Mouse (Mus musculus) E14TG2a.4 (cell line): ENCODE measurements around the gene Tpp1.

ENCODE experiments used
- H3K27me3 ChIP-seq: 2 replicates; pipeline ENCODE4 v1.6.1; 2014; ENCODE audit warnings: low read length, control low read depth; ENCODE audit not compliant: insufficient read depth
- H3K36me3 ChIP-seq: 2 replicates; pipeline ENCODE4 v1.6.1; 2014; ENCODE audit warnings: low read length, control low read depth; ENCODE audit not compliant: insufficient read depth
- H3K4me1 ChIP-seq: replicated peaks from 2 replicates; pipeline ENCODE4 v1.6.1; 2014; ENCODE audit warnings: low read depth, low read length, control low read depth
- H3K4me3 ChIP-seq: replicated peaks from 2 replicates; pipeline ENCODE4 v1.5.1; 2014; ENCODE audit warnings: mild to moderate bottlenecking, low read length
- H3K9me3 ChIP-seq: 2 replicates; pipeline ENCODE4 v1.6.1; 2014; ENCODE audit warnings: low read length, control low read depth
- CTCF ChIP-seq: conservative IDR thresholded peaks from 2 replicates; pipeline ENCODE4 v1.5.1; 2014; ENCODE audit warnings: low read length
- NANOG ChIP-seq: IDR thresholded peaks from 2 replicates; pipeline ENCODE4 v1.6.1; 2014; ENCODE audit warnings: borderline replicate concordance, low read length, mixed read lengths
- POU5F1 ChIP-seq: IDR thresholded peaks from 2 replicates; pipeline ENCODE4 v1.6.1; 2014; ENCODE audit warnings: low read length, borderline replicate concordance

The Tpp1 gene

GRCm38 (mm10) chr7:105769959-105770358, 17.9 kb upstream of the Tpp1 start:
- Histone ChIP-seq H3K4me3 (no peak overlapping the region), H3K4me1 (peaks cover 5% of the 10 kb centered on the region; the same call in 1 of the 2 replicates), H3K27me3 (peaks cover 88% of the 10 kb centered on the region), H3K36me3 (no peaks in the 10 kb centered on the region), H3K9me3 (no peaks in the 10 kb centered on the region)
- TF ChIP-seq POU5F1 (no peak), CTCF (no peak), NANOG (no peak)

DNA sequence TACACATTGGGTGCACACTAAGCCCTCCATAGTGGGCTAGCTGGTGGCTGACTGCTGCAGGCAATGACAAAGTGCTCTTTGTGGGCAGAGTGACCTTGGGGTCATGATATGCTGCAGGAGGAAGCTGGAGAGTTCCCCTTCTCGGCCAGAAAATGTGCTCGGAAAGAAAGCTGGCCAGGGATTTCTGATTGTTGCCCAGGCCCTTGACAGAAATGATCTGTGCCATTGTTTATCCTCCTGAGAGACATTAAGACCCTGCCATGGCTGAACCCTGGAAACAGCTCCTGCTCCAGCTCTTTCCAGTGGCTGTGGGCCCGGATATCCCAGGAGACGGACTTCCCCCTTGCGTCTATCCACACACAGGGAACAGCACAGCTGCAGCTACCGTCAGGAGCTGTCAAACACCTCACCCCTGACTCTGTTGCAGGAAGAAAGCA, 15.7 kb upstream of the Tpp1 start:
- no peak for TF ChIP-seq CTCF
- peaks cover 10% of the 10 kb centered on the region; the same call in 1 of the 2 replicates for H3K4me1 ChIP-seq
- H3K36me3 ChIP-seq = no peaks in the 10 kb centered on the region
- H3K4me3 ChIP-seq = no peak overlapping the region
- no peaks in the 10 kb centered on the region for H3K9me3 ChIP-seq
- peaks cover 91% of the 10 kb centered on the region for H3K27me3 ChIP-seq

GRCm38 (mm10) chr7:105764331-105764730, 12.3 kb upstream of the Tpp1 start:
- Histone ChIP-seq H3K4me3 (no peak overlapping the region), H3K9me3 (no peaks in the 10 kb centered on the region), H3K4me1 (peaks cover 7% of the 10 kb centered on the region; the same call in 1 of the 2 replicates), H3K27me3 (peaks cover 84% of the 10 kb centered on the region), H3K36me3 (no peaks in the 10 kb centered on the region)
- TF ChIP-seq POU5F1 (no peak), CTCF (no peak), NANOG (no peak)

DNA sequence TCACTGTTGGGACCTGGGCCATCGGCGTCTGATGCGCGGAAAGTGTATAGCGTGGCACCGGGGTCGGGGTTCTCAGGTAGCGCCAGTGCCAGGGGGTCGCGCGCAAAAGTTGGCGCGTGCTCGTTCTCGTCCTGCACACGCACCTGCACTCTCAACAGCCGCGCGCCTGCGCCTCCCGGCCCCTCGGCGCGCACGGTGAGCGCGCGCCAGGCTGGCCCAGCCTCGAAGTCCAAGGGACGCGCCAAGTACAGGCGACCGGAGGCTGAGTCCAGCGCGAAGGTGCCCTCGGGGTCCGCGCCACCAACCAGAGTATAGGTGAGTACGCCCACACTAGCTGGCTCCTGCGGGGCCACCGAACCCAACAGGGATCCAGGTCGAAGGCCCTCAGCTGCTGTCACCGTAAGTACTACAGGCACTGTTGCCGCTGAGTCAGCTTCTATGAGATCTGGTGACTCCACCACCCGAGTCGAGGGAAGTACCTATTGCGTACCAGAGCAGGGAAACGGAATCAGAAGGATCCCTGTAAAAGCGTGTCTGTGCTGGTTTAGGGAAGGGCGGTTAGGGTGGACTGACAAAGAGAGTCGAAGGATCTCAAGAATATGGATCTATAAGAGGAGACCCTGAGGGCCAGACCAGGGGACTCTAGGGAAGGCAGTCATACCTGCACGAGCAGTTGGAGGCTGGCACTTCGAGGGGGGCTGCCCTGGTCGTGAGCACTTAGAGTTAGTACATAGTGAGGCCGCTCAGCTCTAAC, 10.7 kb upstream of the Tpp1 start:
- TF ChIP-seq POU5F1 = no peak
- no peak for TF ChIP-seq NANOG
- TF ChIP-seq CTCF = no peak
- Histone ChIP-seq H3K27me3 (peaks cover 86% of the 10 kb centered on the region), H3K9me3 (no peaks in the 10 kb centered on the region), H3K36me3 (no peaks in the 10 kb centered on the region), H3K4me3 (peak overlapping the region; percentile 81), H3K4me1 (peaks cover 13% of the 10 kb centered on the region)

GRCm38 (mm10) chr7:105761813-105762484, 9.9 kb upstream of the Tpp1 start:
- Histone ChIP-seq H3K9me3 (no peaks in the 10 kb centered on the region), H3K4me3 (peak overlapping the region; percentile 81), H3K27me3 (peaks cover 87% of the 10 kb centered on the region), H3K4me1 (peaks cover 13% of the 10 kb centered on the region), H3K36me3 (no peaks in the 10 kb centered on the region)
- TF ChIP-seq CTCF = no peak
- TF ChIP-seq NANOG = no peak
- TF ChIP-seq POU5F1 = no peak

GRCm38 (mm10) chr7:105753281-105753680, 1.2 kb upstream of the Tpp1 start:
- TF ChIP-seq NANOG (no peak), CTCF (no peak), POU5F1 (no peak)
- Histone ChIP-seq H3K9me3 (no peaks in the 10 kb centered on the region), H3K4me1 (peaks cover 26% of the 10 kb centered on the region), H3K4me3 (0 out of 2 replicates have a peak overlapping the region, but pooled peaks have one; percentile 68), H3K36me3 (peaks cover 21% of the 10 kb centered on the region), H3K27me3 (peaks cover 47% of the 10 kb centered on the region)

- Histone ChIP-seq H3K9me3 (no peaks in the 10 kb centered on the region), H3K27me3 (peaks cover 41% of the 10 kb centered on the region), H3K36me3 (peaks cover 27% of the 10 kb centered on the region), H3K4me3 (no peak overlapping the region), H3K4me1 (peaks cover 26% of the 10 kb centered on the region)
- TF ChIP-seq NANOG = no peak
- TF ChIP-seq CTCF = no peak
- TF ChIP-seq POU5F1 = no peak
Measured at GRCm38 (mm10) chr7:105752716-105753115, 681 bp upstream of the Tpp1 start.

GRCm38 (mm10) chr7:105747776-105748175, 4.3 kb downstream of the Tpp1 start:
- H3K4me3 ChIP-seq = no peak overlapping the region
- H3K9me3 ChIP-seq = no peaks in the 10 kb centered on the region
- H3K27me3 ChIP-seq = no peaks in the 10 kb centered on the region
- TF ChIP-seq CTCF (no peak), NANOG (no peak), POU5F1 (no peak)
- H3K4me1 ChIP-seq = peaks cover 27% of the 10 kb centered on the region
- H3K36me3 ChIP-seq = peaks cover 54% of the 10 kb centered on the region
